Mouse (Mus musculus) layer of hippocampus, adult 8-10 months (tissue): ENCODE data around the gene Ankrd2. TPM values are rescaled to one million over a fixed set of nuclear protein-coding genes. Genes with fewer than 3 reads are reported as not detected.
A peak's percentile ranks its signal among the peaks of the same experiment; 100 is the strongest.
"Not testable (repeated sequence)": the region's sequence is repeated elsewhere in the genome, so short reads cannot be mapped to it uniquely, and the experiment has no call there.

ENCODE experiments used
- DNase-seq, 2 experiments: peaks; one replicate each; pipeline ENCODE4 v3.0.0; 2022; ENCODE audit warnings: low spot score in 2 of 2
- total RNA-seq, 4 experiments: library from RNA; stranded (reverse); gene quantifications; 2 replicates each; pipeline ENCODE4 v1.2.4; 2022

Ankrd2 gene
- total RNA-seq, 4 experiments from 2014 or later = 0.30 to 0.47 TPM; not detected in 2

- no peak for DNase-seq
Measured at GRCm38 (mm10) chr19:42054255-42054654, 18.5 kb downstream of the Ankrd2 start.

- DNase-seq = no peak
Measured at GRCm38 (mm10) chr19:42055881-42056280, 20.1 kb downstream of the Ankrd2 start.

DNA sequence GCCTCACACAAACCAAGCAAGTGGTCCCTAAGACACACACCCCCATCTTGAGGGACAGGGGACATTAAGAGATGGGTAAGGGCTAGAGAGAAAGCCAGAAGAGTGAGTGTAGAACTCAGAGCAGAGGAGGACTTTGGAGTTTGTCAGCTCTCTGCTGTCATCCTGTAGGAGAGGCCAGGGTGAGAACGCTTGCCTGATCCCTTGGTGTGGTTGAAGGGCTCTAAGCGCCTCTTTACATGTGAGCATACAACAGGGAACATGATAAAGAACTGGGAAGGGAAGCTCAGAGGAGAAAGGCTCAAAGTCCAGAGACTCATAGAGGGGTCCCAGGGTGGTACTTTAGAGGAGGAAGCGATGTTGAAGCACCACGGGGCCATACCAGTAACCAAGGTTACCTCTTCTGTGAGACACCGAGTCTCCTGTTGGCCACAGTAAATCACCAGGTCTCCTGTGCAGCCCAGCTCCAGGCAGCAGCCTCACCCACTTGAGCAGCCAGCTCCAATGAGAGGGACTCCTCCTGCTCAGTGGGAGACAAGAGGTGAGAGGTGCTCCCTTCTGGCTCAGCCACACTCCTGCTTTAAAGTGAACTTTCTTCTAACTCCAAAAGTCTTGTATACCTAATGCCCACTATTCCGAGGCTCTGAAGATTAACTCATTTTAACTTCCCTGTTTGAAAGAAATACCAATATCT lies 21.1 kb downstream of the Ankrd2 start:
- DNase-seq = no peak

GRCm38 (mm10) chr19:42058426-42058825 lies 22.6 kb downstream of the Ankrd2 start:
- DNase-seq = no peak

- DNase-seq = no peak
Measured at GRCm38 (mm10) chr19:42061443-42061842, 25.6 kb downstream of the Ankrd2 start.

DNA sequence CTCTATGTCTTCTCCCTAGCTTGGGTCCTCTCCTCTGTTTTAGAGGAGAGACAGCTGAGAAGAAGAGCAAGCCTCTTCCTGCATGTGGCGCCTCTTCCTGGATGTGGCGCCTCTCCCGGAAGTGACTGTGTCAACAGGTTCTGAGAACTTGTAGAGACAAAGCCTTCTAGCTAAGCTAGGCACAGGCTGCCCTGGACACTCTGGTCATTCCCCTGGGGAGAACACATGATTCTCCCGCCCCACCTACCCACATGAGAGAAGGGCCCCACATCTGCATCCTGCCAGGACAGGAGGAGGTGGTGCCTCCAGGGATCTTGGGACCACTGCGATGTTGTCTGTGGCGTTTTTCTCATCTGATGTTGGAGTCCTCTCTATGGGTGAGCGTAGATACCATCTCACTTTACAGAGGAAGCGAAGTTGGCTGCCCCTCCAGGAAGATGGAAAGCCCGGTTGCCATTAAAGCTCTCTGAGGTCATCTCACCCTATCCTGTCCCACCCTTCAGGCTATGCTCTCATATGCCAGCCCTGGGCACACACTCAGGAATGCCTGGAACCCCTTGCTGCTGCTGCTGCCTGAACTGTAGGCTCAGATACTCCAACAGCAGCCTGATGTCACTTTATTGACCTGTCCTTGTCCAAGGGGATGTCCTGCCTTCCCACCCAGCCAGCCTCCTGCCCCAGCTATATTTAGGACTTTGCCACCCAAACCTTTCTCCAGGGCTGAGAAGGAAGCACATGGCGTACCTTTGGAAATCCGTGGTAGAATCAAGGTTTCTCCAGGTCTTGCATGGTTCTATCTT lies 32.8 kb downstream of the Ankrd2 start:
- DNase-seq = no peak

DNA sequence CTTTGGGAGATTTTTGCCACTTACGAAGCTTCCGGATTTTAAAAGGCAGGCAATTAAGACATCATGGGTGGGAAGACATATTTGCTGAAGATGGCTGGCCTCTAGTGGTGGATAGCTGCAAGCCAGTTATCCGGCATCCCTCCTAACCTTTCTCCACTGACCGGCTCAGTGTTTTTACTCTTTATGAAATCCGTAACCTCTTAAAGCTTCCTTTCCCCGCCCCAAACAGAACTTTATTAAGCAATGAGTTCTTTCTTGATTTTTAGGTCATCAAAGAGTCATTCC lies 33.4 kb downstream of the Ankrd2 start:
- no peak for DNase-seq

- no peak for DNase-seq
Measured at GRCm38 (mm10) chr19:42071221-42071620, 35.4 kb downstream of the Ankrd2 start.

- no peak for DNase-seq
Measured at GRCm38 (mm10) chr19:42071886-42072608, 36.2 kb downstream of the Ankrd2 start.

- DNase-seq = no peak
Measured at GRCm38 (mm10) chr19:42072802-42073201, 37.0 kb downstream of the Ankrd2 start.

DNA sequence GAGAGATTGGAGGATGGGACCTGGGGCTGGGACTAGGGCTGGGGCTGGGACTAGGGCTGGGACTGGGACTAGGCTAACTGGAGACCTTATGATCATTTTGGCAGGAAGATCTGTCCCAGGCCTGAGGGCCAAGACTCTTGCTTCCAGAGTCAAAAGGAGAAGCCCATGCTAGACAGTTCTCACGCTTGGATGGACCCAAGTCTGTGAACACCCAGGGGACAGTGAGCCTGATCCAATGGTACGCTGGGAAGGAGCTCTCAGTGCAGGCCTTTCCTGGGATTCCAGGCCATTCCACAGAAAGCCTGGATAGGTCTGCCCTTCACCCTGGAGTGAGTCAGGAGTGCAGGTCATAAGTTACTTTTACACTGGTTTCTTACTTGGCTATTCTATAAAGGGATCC lies 39.3 kb downstream of the Ankrd2 start:
- no peak for DNase-seq

DNA sequence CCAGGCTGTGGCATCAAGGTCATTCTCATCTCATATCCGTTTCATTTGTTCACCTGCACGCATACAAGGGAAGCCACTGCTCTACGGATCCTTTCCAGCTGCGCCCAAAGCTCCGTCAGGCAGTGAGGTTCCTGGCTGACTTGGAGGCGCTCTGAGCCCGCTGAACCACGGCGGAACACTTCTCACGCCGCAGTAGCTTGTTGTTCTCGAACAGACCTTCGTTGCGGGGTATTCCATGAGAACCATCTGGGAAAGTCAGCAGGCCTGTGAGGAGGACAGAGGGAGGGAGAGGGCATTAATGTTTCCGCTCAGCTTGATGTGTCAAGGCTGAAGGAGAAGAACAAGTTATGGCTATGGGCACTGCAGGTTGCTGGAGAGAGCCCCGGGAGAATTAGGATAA lies 40.2 kb downstream of the Ankrd2 start:
- DNase-seq = no peak

DNA sequence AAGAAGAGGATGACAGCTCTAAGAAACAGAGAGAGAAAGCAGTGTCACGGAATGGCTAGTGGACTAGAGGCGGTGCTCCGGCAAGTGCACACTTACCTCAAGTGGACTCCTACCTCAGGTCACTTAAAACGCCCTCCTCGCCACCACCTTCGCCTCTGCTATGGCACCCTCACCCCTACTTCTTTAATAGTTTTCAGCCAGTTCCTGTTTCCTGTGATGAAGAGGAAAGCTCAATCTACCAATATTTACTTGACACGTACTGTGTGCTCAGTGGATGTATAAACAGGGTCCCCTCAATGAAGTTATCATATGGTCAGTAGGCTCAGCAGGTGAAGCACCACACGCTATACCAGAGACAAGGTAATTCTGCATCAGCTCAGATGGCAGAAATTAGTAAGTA lies 42.8 kb downstream of the Ankrd2 start:
- no peak for DNase-seq

GRCm38 (mm10) chr19:42079006-42079405 lies 43.2 kb downstream of the Ankrd2 start:
- DNase-seq = no peak

GRCm38 (mm10) chr19:42079950-42080349 lies 44.1 kb downstream of the Ankrd2 start:
- DNase-seq = no peak

GRCm38 (mm10) chr19:42080469-42080868 lies 44.7 kb downstream of the Ankrd2 start:
- DNase-seq = no peak

DNA sequence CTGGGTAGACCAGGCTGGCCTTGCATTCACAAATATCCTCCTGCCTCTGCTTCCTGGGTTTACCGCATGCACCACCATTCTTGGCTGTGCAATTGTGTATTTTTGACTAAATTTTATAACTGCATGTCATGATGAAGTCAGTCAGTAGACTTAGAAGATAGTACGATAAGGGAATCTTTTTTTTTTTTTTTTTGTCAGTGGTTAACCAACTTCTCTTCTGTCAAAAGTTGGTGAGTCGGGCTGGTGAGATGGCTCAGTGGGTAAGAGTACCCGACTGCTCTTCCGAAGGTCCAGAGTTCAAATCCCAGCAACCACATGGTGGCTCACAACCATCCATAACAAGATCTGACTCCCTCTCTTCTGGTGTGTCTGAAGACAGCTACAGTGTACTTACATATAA lies 45.8 kb downstream of the Ankrd2 start:
- DNase-seq = not testable (repeated sequence)

DNA sequence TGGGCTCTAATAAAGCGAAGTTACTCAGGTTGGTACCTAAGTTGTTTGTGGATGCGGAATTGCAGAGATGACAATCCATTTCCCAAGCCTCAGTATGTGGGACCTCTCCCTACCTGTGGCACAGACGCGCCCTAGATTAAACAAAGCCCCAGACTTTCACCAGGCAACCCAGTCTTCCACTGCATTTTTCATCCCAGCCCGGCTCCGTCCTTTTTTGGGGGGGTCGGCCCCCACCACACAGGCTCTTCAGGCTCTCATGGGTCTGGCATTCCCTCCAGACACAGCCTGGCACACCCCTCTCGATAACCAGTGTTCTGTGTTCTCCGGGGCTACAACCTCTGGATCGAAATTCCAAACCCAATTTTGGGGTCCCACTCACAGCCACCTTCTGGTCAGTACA lies 49.9 kb downstream of the Ankrd2 start:
- DNase-seq = no peak

- DNase-seq = peak; percentile 93 to 95
Measured at GRCm38 (mm10) chr19:42086166-42086565, 50.4 kb downstream of the Ankrd2 start, which contains the start of gene Morn4. TSS of gene Morn4 (minus strand) at chr19:42086357.

- peak; percentile 37 to 54 for DNase-seq
Measured at GRCm38 (mm10) chr19:42089103-42089747, 53.4 kb downstream of the Ankrd2 start.

DNA sequence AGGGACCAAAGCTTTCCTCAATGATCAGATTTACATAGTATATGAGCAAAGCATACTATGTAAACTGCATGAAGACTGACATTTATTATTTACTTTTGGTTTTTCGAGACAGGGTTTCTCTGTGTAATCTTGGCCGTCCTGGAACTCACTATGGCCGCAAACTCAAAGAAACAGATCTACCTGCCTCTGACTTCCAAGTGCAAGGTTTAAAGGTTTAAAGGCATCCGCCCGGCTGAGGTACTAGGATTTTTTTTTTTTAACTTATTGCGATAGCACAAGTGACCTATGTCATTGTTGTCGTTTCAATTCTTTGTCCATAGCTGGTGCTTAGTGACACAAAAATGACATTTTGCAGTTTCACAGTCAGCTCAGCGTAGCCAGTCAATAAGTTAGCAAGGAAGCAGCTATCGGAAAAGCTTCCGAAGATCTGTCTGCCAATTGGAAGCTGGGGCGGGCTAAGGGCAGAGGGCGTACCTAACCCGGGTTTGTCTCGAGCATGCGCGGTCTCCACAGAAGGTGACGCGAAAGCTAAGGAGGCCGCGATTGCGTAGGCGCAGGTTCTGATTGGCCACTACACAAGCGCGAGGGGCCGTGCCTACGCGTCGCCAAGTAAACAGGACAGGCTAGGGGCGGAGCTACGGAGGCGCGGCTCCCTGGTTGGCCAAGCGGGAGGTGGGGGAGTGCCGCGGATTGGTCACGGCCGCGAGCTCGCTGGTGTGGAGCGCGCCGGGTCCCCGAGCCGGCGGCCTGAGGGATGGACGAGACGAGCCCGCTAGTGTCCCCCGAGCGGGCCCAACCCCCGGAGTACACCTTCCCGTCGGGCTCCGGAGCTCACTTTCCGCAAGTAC lies 54.2 kb downstream of the Ankrd2 start, which contains the start of gene Pi4k2a:
Pi4k2a (plus strand) TSS at position 723 of the 848 bp plus-strand sequence.
- peak; percentile 100 for DNase-seq
